Mouse (Mus musculus) kidney, embryonic 14.5 days (tissue): ENCODE results near the gene Mlx. TPM values are rescaled to one million over a fixed set of nuclear protein-coding genes. Genes with fewer than 3 reads are reported as not detected.

Source experiments
- ATAC-seq: fragments of 200-750 bp; cut with Nextera tagmentation; 2 replicates; pipeline ENCODE4 v1.8.0; 2017; ENCODE audit warnings: moderate number of reproducible peaks, mild to moderate bottlenecking, moderate TSS enrichment, moderate library complexity; ENCODE audit not compliant: low FRiP score, low TSS enrichment
- H3K27ac ChIP-seq: fragments of 300-500 bp; sonication (generic); 2 replicates; pipeline ENCODE4 v1.5.1; 2014; ENCODE audit warnings: low read depth, mild to moderate bottlenecking, low read length, moderate library complexity, mixed read lengths
- H3K27me3 ChIP-seq: fragments of 300-500 bp; sonication (generic); 2 replicates; pipeline ENCODE4 v1.6.1; 2014; ENCODE audit warnings: mild to moderate bottlenecking, low read length; ENCODE audit not compliant: control insufficient read depth, insufficient read depth
- H3K36me3 ChIP-seq: fragments of 300-500 bp; sonication (generic); 2 replicates; pipeline ENCODE4 v1.6.1; 2014; ENCODE audit warnings: low read length, mixed read lengths; ENCODE audit not compliant: control insufficient read depth, insufficient read depth
- H3K4me1 ChIP-seq: fragments of 300-500 bp; sonication (generic); 2 replicates; pipeline ENCODE4 v1.6.1; 2014; ENCODE audit warnings: low read length, mixed read lengths; ENCODE audit not compliant: control insufficient read depth, insufficient read depth
- H3K4me2 ChIP-seq: fragments of 300-500 bp; sonication (generic); replicated peaks from 2 replicates; pipeline ENCODE4 v1.6.1; 2014; ENCODE audit warnings: low read depth, mild to moderate bottlenecking, low read length
- H3K4me3 ChIP-seq: fragments of 300-500 bp; sonication (generic); 2 replicates; pipeline ENCODE4 v1.5.1; 2014; ENCODE audit warnings: mild to moderate bottlenecking, low read length
- H3K9ac ChIP-seq: fragments of 300-500 bp; sonication (generic); 2 replicates; pipeline ENCODE4 v1.6.1; 2014; ENCODE audit warnings: low read depth, mild to moderate bottlenecking, low read length, moderate library complexity
- H3K9me3 ChIP-seq: fragments of 300-500 bp; sonication (generic); 2 replicates; pipeline ENCODE4 v1.6.1; 2016; ENCODE audit warnings: low read length; ENCODE audit not compliant: control insufficient read depth
- WGBS: fragments of 180-500 bp; shearing (Covaris S2); extraction: QIAGEN DNeasy Blood & Tissue Kit; methylation state at CpG from one replicate; pipeline ENCODE4 v1.1.7; 2014; 5-methylcytosine and 5-hydroxymethylcytosine counted together
- polyA plus RNA-seq: library from polyadenylated mRNA; unstranded; fragments of >200 nt; fragmentation: Nextera tagmentation; extraction: Ambion mirVana; gene quantifications from 2 replicates; pipeline ENCODE4 v1.2.1, GENCODE M21; 2014

Gene Mlx
- polyA plus RNA-seq, 1 experiment from 2014 or later = 39.7 TPM

DNA sequence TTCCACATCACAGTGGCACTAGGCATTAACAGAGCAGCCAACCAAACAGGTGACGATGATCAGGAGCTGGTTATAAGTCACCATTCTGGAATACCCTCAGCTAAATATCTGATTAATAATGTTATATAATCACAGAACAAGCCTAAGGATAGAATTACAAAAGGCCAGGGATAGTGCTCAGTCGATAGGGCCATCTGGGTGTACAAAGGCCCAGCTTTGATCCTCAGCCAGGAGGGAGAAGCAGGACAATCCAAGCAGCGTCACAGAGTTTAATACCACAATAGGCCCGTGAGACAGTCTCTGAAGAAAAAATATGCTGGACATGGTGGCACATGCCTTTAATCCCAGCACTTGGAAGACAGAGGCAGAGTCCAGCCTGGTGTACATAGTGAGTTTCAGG, 22.3 kb downstream of the Mlx start:
- 84% methylated on average over 4 of the region's 4 CpGs for WGBS
- no peaks in the 10 kb centered on the region for H3K27me3 ChIP-seq
- no peak overlapping the region for H3K4me3 ChIP-seq
- H3K4me1 ChIP-seq = no peaks in the 10 kb centered on the region
- no peak overlapping the region for H3K27ac ChIP-seq
- H3K9me3 ChIP-seq = no peaks in the 10 kb centered on the region
- no peak overlapping the region for H3K4me2 ChIP-seq
- peaks cover 10% of the 10 kb centered on the region; the same call in 1 of the 2 replicates for H3K36me3 ChIP-seq
- ATAC-seq = no peak
- no peak overlapping the region for H3K9ac ChIP-seq

DNA sequence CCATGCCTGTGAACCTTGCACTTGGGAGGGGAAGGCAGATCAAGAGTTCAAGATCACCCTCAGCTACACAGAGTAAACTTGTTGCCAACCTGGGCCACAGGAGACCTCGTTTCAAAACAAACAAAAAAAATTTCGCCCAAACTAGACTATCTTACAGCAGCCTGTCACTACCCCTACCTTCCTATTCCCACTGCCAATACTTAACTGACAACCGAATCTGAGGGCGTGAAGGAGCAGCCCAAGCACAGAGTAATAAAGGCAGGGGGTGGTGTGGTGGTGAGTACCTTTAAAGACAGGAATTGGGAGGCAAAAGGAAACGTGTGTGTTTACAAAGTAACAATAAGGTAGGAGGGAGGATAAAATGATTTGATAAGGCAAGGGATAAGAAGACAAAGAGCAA, 23.6 kb downstream of the Mlx start:
- WGBS = 56% methylated on average over 5 of the region's 5 CpGs
- H3K27ac ChIP-seq = no peak overlapping the region

GRCm38 (mm10) chr11:101111178-101111577, 24.1 kb downstream of the Mlx start:
- Histone ChIP-seq H3K9me3 (no peaks in the 10 kb centered on the region), H3K27ac (no peak overlapping the region), H3K36me3 (no peaks in the 10 kb centered on the region), H3K4me1 (peaks cover 3% of the 10 kb centered on the region; the same call in 1 of the 2 replicates), H3K4me3 (no peak overlapping the region), H3K9ac (no peak overlapping the region), H3K27me3 (no peaks in the 10 kb centered on the region), H3K4me2 (no peak overlapping the region)
- 91% methylated on average over 4 of the region's 4 CpGs for WGBS
- ATAC-seq = no peak

More for the DNA sequence above, 23.6 kb downstream of the Mlx start:
- H3K4me1 ChIP-seq = peaks cover under 1% of the 10 kb centered on the region; the same call in 1 of the 2 replicates
- no peak for ATAC-seq
- no peak overlapping the region for H3K4me3 ChIP-seq
- H3K9ac ChIP-seq = no peak overlapping the region
- no peaks in the 10 kb centered on the region for H3K36me3 ChIP-seq
- H3K27me3 ChIP-seq = no peaks in the 10 kb centered on the region
- H3K4me2 ChIP-seq = no peak overlapping the region
- H3K9me3 ChIP-seq = no peaks in the 10 kb centered on the region

- peaks cover 3% of the 10 kb centered on the region; the same call in 1 of the 2 replicates for H3K4me1 ChIP-seq
- no peak overlapping the region for H3K4me2 ChIP-seq
- H3K4me3 ChIP-seq = no peak overlapping the region
- 93% methylated on average over 3 of the region's 3 CpGs for WGBS
- H3K27ac ChIP-seq = no peak overlapping the region
- no peaks in the 10 kb centered on the region for H3K27me3 ChIP-seq
- no peak overlapping the region for H3K9ac ChIP-seq
- H3K36me3 ChIP-seq = peaks cover 6% of the 10 kb centered on the region; the same call in 1 of the 2 replicates
- ATAC-seq = no peak
- no peaks in the 10 kb centered on the region for H3K9me3 ChIP-seq
Measured at GRCm38 (mm10) chr11:101112186-101112585, 25.1 kb downstream of the Mlx start.

DNA sequence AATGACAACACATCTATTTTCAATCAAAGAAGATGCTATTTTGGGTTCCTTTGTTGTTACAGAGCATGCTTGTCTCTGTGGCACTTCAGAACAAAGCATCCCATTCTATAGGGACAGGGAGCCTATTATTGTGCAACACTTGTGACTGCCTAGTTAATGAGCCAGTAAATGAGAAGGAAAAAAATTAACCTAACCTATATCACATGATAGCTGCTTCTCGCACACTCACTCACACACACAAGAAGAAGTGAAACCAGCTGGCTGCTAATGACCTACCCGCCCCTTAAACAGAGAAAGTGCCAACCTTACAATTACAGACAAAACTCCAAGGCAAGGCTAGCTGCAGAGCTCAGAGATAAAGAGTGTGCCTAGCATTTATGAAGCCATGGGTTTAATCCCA, 28.5 kb downstream of the Mlx start:
- no peak overlapping the region for H3K4me3 ChIP-seq
- H3K9me3 ChIP-seq = no peaks in the 10 kb centered on the region
- ATAC-seq = no peak
- 63% methylated on average over 2 of the region's 2 CpGs for WGBS
- no peak overlapping the region; the same call in 1 of the 2 replicates for H3K27ac ChIP-seq
- H3K9ac ChIP-seq = no peak overlapping the region
- peaks cover 11% of the 10 kb centered on the region for H3K4me1 ChIP-seq
- H3K36me3 ChIP-seq = peaks cover 7% of the 10 kb centered on the region; the same call in 1 of the 2 replicates
- H3K4me2 ChIP-seq = no peak overlapping the region
- H3K27me3 ChIP-seq = no peaks in the 10 kb centered on the region

GRCm38 (mm10) chr11:101118105-101118504, 31.0 kb downstream of the Mlx start:
- H3K27ac ChIP-seq = no peak overlapping the region
- H3K36me3 ChIP-seq = peaks cover 16% of the 10 kb centered on the region; the same call in 1 of the 2 replicates
- peak overlapping the region; percentile 91; the same call in 1 of the 2 replicates for H3K9ac ChIP-seq
- no peak for ATAC-seq
- peak overlapping the region; percentile 89 for H3K4me3 ChIP-seq
- 42% methylated on average over 4 of the region's 4 CpGs for WGBS
- H3K4me1 ChIP-seq = peaks cover 19% of the 10 kb centered on the region
- H3K27me3 ChIP-seq = no peaks in the 10 kb centered on the region
- no peaks in the 10 kb centered on the region for H3K9me3 ChIP-seq
- H3K4me2 ChIP-seq = peak overlapping the region; percentile 70

GRCm38 (mm10) chr11:101119131-101119760, 32.2 kb downstream of the Mlx start:
- Histone ChIP-seq H3K27ac (peak overlapping the region; percentile 81), H3K9ac (peak overlapping the region; percentile 91), H3K9me3 (no peaks in the 10 kb centered on the region), H3K4me2 (peak overlapping the region; percentile 70), H3K36me3 (peaks cover 26% of the 10 kb centered on the region; the same call in 1 of the 2 replicates), H3K4me3 (peak overlapping the region; percentile 89), H3K27me3 (no peaks in the 10 kb centered on the region), H3K4me1 (peaks cover 19% of the 10 kb centered on the region)
- ATAC-seq = peak; percentile 78; the same call in 1 of the 2 replicates
- WGBS = under 1% methylated on average over 39 of the region's 39 CpGs

DNA sequence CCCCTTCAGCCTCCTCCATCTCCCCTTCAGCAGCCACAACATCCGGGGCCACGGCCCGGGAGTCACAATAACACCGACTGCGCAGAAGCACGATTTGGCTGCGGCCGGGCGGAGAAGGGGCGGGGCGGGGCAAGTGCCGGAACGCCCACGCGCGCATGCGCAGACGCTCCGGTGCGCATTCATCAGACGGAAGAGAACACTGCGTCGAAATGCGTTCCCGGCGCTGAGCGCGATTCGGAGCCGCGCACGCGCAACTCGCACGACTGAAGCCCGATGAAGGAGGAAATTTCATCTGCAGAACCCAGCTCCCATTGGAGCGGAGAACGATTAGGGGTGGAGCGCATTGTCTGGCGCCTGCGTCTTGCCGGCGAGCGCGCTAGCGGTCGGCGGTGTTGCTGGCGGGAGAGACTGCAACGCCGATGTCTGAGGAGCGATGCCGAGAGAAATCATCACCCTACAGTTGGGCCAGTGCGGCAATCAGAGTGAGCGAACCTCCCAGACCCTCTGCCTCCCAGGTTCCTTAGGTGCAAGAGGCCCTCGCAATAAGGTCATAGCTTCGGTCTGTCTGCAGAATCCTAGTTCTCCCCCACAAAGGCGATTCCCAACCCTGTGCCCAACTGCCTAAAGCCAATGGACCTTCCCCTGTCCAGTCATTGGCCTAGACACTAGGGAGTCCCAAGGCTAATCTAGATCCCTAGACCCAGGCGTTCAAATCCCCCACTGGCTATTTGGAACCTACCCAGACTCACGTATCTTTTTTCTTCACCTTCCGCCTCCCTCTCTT, 32.9 kb downstream of the Mlx start, which contains the start of the genes Retreg3 and Tubg1:
Retreg3 (minus strand) TSS at position 133 of the 784 bp plus-strand sequence.
Tubg1 (plus strand) TSS at position 178 of the 784 bp plus-strand sequence.
- peak within 1 kb of the TSS; percentile 89 for H3K27ac ChIP-seq
- H3K9ac ChIP-seq = peak within 1 kb of the TSS; percentile 91
- H3K4me3 ChIP-seq = peak within 1 kb of the TSS; percentile 89

More for the DNA sequence above, 32.9 kb downstream of the Mlx start, which contains the start of the genes Retreg3 and Tubg1:
- Histone ChIP-seq H3K27me3 (no peaks in the 10 kb centered on the region), H3K4me1 (peaks cover 19% of the 10 kb centered on the region), H3K36me3 (peaks cover 29% of the 10 kb centered on the region; the same call in 1 of the 2 replicates), H3K4me2 (peak within 1 kb of the TSS; percentile 97), H3K9me3 (no peaks in the 10 kb centered on the region)
- ATAC-seq = peak; percentile 95
- WGBS = under 1% methylated on average over 61 of the region's 61 CpGs
